Mouse (Mus musculus) hindbrain, postnatal 0 days (tissue): Measurements from ENCODE around the gene Ppp1ca. TPM values are rescaled to one million over a fixed set of nuclear protein-coding genes. Genes with fewer than 3 reads are reported as not detected.

ENCODE experiments used
- ATAC-seq: fragments of 200-750 bp; cut with Nextera tagmentation; 2 replicates; pipeline ENCODE4 v1.8.0; 2017; ENCODE audit warnings: mild to moderate bottlenecking, moderate TSS enrichment, moderate library complexity
- DNase-seq: peaks from one replicate; pipeline ENCODE4 v3.0.0-alpha.2; 2015; ENCODE audit warnings: low spot score
- H3K27ac ChIP-seq: fragments of 300-500 bp; sonication (generic); 2 replicates; pipeline ENCODE4 v1.5.1; 2014; ENCODE audit warnings: mild to moderate bottlenecking
- H3K27me3 ChIP-seq: fragments of 300-500 bp; sonication (generic); 2 replicates; pipeline ENCODE4 v1.6.1; 2014; ENCODE audit warnings: low read length, mixed read lengths; ENCODE audit not compliant: insufficient read depth
- H3K36me3 ChIP-seq: fragments of 300-500 bp; sonication (generic); 2 replicates; pipeline ENCODE4 v1.6.1; 2014; ENCODE audit warnings: low read length, mixed read lengths; ENCODE audit not compliant: insufficient read depth
- H3K4me1 ChIP-seq: fragments of 300-500 bp; sonication (generic); 2 replicates; pipeline ENCODE4 v1.6.1; 2014; ENCODE audit warnings: antibody characterized with exemption, low read length, mixed read lengths; ENCODE audit not compliant: insufficient read depth
- H3K4me2 ChIP-seq: fragments of 300-500 bp; sonication (generic); 2 replicates; pipeline ENCODE4 v1.6.1; 2014; ENCODE audit warnings: low read depth, mild to moderate bottlenecking, low read length, moderate library complexity, mixed read lengths
- H3K4me3 ChIP-seq: fragments of 300-500 bp; sonication (generic); 2 replicates; pipeline ENCODE4 v1.5.1; 2014; ENCODE audit warnings: low read length
- H3K9ac ChIP-seq: fragments of 300-500 bp; sonication (generic); replicated peaks from 2 replicates; pipeline ENCODE4 v1.6.1; 2014; ENCODE audit warnings: mild to moderate bottlenecking, low read length, moderate library complexity, mixed read lengths
- H3K9me3 ChIP-seq: fragments of 300-500 bp; sonication (generic); 2 replicates; pipeline ENCODE4 v1.6.1; 2016; ENCODE audit warnings: low read length, mixed read lengths
- CTCF ChIP-seq: IDR thresholded peaks from 2 replicates; pipeline ENCODE4 v1.5.1; 2016; ENCODE audit warnings: antibody characterized with exemption, control low read depth, low read depth
- WGBS: fragments of 180-500 bp; shearing (Covaris S2); extraction: QIAGEN DNeasy Blood & Tissue Kit; methylation state at CpG from one replicate; pipeline ENCODE4 v1.1.7; 2014; 5-methylcytosine and 5-hydroxymethylcytosine counted together
- polyA plus RNA-seq: library from polyadenylated mRNA; unstranded; fragments of >200 nt; fragmentation: Nextera tagmentation; extraction: Ambion mirVana; gene quantifications from 2 replicates; pipeline ENCODE4 v1.2.1, GENCODE M21; 2015
- total RNA-seq: library from RNA; depleted of rRNA; stranded (reverse); fragments of >200 nt; gene quantifications from 2 replicates; pipeline ENCODE4 v1.2.3, GENCODE M21; 2014

The Ppp1ca gene
- total and polyA plus RNA-seq, 2 experiments from 2014 or later: 564 to 597 TPM

DNA sequence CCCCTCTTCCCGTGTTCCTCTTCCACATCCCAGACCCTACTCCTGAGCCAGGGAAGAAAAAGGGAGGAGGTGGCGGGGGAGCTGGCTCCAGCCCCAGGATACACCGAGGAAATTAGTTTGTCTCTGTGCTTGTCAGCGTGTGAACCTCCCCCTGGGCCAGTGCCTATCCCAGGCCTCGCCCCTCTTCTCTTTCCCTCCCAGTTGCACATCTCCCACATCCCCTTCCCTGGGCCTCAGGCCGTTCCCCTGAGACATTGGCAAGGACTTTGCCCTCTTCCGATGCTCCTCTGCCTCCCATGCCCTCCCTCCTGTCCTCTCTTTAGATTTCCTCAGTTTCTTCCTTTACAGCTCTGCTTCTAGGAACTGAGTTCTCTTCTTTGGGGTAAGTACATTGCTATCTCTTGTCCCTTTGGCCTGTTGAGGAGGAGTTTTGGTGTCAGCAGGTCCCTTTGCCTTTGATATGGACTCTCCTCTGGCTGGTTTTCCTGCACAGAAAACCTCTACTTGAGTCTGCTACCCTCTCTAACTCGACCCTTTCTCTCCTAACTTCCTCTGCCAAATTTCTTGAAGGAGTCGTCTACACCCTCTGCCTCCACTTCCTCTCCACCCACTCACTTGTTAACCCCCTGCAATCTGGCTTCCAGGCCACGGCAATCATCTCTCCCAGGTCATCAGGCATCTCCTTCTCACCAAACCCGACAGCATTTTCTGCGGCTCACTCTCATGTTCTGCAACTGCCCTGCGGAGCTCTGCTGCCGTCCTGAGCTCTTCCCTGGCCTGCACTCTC lies 29.3 kb downstream of the Ppp1ca start:
- no peak for ATAC-seq
- Histone ChIP-seq H3K27ac (no peak overlapping the region), H3K36me3 (no peaks in the 10 kb centered on the region), H3K4me1 (peaks cover 15% of the 10 kb centered on the region; the same call in 1 of the 2 replicates), H3K4me3 (no peak overlapping the region), H3K9ac (no peak overlapping the region), H3K4me2 (no peak overlapping the region), H3K27me3 (no peaks in the 10 kb centered on the region), H3K9me3 (no peaks in the 10 kb centered on the region)
- no peak for TF ChIP-seq CTCF
- WGBS: 33% methylated on average over 14 of the region's 14 CpGs
- DNase-seq: peak; percentile 33

- peak; percentile 38 for DNase-seq
- 50% methylated on average over 11 of the region's 11 CpGs for WGBS
- TF ChIP-seq CTCF: no peak
Observed at GRCm38 (mm10) chr19:4222165-4222564, 30.3 kb downstream of the Ppp1ca start.

DNA sequence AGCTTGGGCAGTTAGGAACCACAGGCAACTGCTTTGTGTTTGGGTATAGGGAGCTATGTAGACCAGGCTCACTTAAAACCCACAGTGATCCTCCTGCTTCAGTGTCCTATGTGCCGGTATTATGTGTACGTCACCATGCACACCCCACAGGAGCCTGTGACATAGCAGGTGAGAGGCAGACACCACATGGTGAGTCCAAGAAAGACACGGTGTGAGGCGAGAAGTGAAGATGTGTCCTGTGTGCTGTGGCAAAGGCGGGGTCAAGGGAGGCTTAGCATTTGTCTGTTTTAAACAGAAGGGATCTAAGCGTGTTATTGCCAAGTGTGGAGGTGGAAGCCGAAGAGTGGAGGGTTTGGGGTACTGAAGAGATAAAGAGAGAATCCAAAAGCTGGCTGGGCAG lies 34.9 kb downstream of the Ppp1ca start:
- DNase-seq: no peak
- ATAC-seq: no peak
- TF ChIP-seq CTCF: no peak

More at GRCm38 (mm10) chr19:4222165-4222564, 30.3 kb downstream of the Ppp1ca start:
- Histone ChIP-seq H3K4me3 (no peak overlapping the region), H3K9ac (no peak overlapping the region), H3K27ac (no peak overlapping the region), H3K36me3 (no peaks in the 10 kb centered on the region), H3K27me3 (no peaks in the 10 kb centered on the region), H3K9me3 (no peaks in the 10 kb centered on the region), H3K4me1 (peaks cover 15% of the 10 kb centered on the region; the same call in 1 of the 2 replicates), H3K4me2 (no peak overlapping the region)
- peak; percentile 69; the same call in 1 of the 2 replicates for ATAC-seq

GRCm38 (mm10) chr19:4227446-4227845 lies 35.6 kb downstream of the Ppp1ca start:
- TF ChIP-seq CTCF: no peak
- DNase-seq (no peak), ATAC-seq (no peak)
- Histone ChIP-seq H3K4me3 (no peak overlapping the region), H3K4me1 (peaks cover 4% of the 10 kb centered on the region; the same call in 1 of the 2 replicates), H3K9ac (no peak overlapping the region), H3K36me3 (no peaks in the 10 kb centered on the region), H3K27ac (no peak overlapping the region), H3K9me3 (no peaks in the 10 kb centered on the region), H3K4me2 (no peak overlapping the region), H3K27me3 (no peaks in the 10 kb centered on the region)
- WGBS: 68% methylated on average over 5 of the region's 5 CpGs

More for the DNA sequence above, 34.9 kb downstream of the Ppp1ca start:
- Histone ChIP-seq H3K27ac (no peak overlapping the region), H3K9me3 (no peaks in the 10 kb centered on the region), H3K36me3 (no peaks in the 10 kb centered on the region), H3K9ac (no peak overlapping the region), H3K4me1 (no peaks in the 10 kb centered on the region), H3K4me3 (no peak overlapping the region), H3K27me3 (no peaks in the 10 kb centered on the region), H3K4me2 (no peak overlapping the region)
- WGBS: 89% methylated on average over 7 of the region's 7 CpGs

- TF ChIP-seq CTCF: peak; percentile 95
- DNase-seq (peak; percentile 89), ATAC-seq (peak; percentile 22; the same call in 1 of the 2 replicates)
- no peaks in the 10 kb centered on the region for H3K36me3 ChIP-seq
- H3K4me1 ChIP-seq: peaks cover 6% of the 10 kb centered on the region; the same call in 1 of the 2 replicates
- no peak overlapping the region for H3K4me3 ChIP-seq
- H3K27ac ChIP-seq: no peak overlapping the region
- H3K9me3 ChIP-seq: no peaks in the 10 kb centered on the region
- WGBS: 25% methylated on average over 8 of the region's 8 CpGs
- no peaks in the 10 kb centered on the region for H3K27me3 ChIP-seq
- no peak overlapping the region for H3K9ac ChIP-seq
- no peak overlapping the region for H3K4me2 ChIP-seq
Observed at GRCm38 (mm10) chr19:4227894-4228678, 36.2 kb downstream of the Ppp1ca start.

- H3K9ac ChIP-seq: no peak overlapping the region
- 83% methylated on average over 4 of the region's 4 CpGs for WGBS
- DNase-seq (no peak), ATAC-seq (no peak)
- no peaks in the 10 kb centered on the region for H3K36me3 ChIP-seq
- H3K9me3 ChIP-seq: no peaks in the 10 kb centered on the region
- peaks cover 6% of the 10 kb centered on the region; the same call in 1 of the 2 replicates for H3K4me1 ChIP-seq
- H3K27ac ChIP-seq: no peak overlapping the region
- TF ChIP-seq CTCF: no peak
- no peaks in the 10 kb centered on the region for H3K27me3 ChIP-seq
- no peak overlapping the region for H3K4me2 ChIP-seq
- H3K4me3 ChIP-seq: no peak overlapping the region
Observed at GRCm38 (mm10) chr19:4228891-4229290, 37.0 kb downstream of the Ppp1ca start.
